Mouse (Mus musculus) hindbrain, embryonic 10.5 days (tissue): ENCODE results near the gene Pik3c2b. TPM values are rescaled to one million over a fixed set of nuclear protein-coding genes. Genes with fewer than 3 reads are reported as not detected.
"Not testable (repeated sequence)": the region's sequence is repeated elsewhere in the genome, so short reads cannot be mapped to it uniquely, and the experiment has no call there.

ENCODE experiments used
- DNase-seq: peaks from one replicate; pipeline ENCODE4 v3.0.0-alpha.2; 2017; ENCODE audit warnings: low spot score
- H3K27ac ChIP-seq: fragments of 300-500 bp; sonication (generic); 2 replicates; pipeline ENCODE4 v1.5.1; 2016; ENCODE audit warnings: mild to moderate bottlenecking, moderate library complexity
- H3K27me3 ChIP-seq: fragments of 300-500 bp; sonication (generic); 2 replicates; pipeline ENCODE4 v1.6.1; 2016; ENCODE audit warnings: mild to moderate bottlenecking; ENCODE audit not compliant: poor library complexity, insufficient read depth, severe bottlenecking
- H3K36me3 ChIP-seq: fragments of 300-500 bp; sonication (generic); 2 replicates; pipeline ENCODE4 v1.6.1; 2016; ENCODE audit warnings: mild to moderate bottlenecking, moderate library complexity
- H3K4me1 ChIP-seq: fragments of 300-500 bp; sonication (generic); replicated peaks from 2 replicates; pipeline ENCODE4 v1.6.1; 2016; ENCODE audit warnings: mild to moderate bottlenecking
- H3K4me3 ChIP-seq: fragments of 300-500 bp; sonication (generic); 2 replicates; pipeline ENCODE4 v1.5.1; 2016; ENCODE audit warnings: mild to moderate bottlenecking, moderate library complexity
- H3K9me3 ChIP-seq: fragments of 300-500 bp; sonication (generic); 2 replicates; pipeline ENCODE4 v1.6.1; 2016; ENCODE audit warnings: mild to moderate bottlenecking, moderate library complexity
- WGBS: fragments of 180-500 bp; shearing (Covaris S2); methylation state at CpG from one replicate; pipeline ENCODE4 v1.1.7; 2016; 5-methylcytosine and 5-hydroxymethylcytosine counted together
- polyA plus RNA-seq: library from polyadenylated mRNA; unstranded; fragments of >200 nt; fragmentation: Nextera tagmentation; extraction: Ambion mirVana; gene quantifications from 2 replicates; pipeline ENCODE4 v1.2.1, GENCODE M21; 2016

The Pik3c2b gene
- polyA plus RNA-seq, 1 experiment from 2014 or later: 20.8 TPM

DNA sequence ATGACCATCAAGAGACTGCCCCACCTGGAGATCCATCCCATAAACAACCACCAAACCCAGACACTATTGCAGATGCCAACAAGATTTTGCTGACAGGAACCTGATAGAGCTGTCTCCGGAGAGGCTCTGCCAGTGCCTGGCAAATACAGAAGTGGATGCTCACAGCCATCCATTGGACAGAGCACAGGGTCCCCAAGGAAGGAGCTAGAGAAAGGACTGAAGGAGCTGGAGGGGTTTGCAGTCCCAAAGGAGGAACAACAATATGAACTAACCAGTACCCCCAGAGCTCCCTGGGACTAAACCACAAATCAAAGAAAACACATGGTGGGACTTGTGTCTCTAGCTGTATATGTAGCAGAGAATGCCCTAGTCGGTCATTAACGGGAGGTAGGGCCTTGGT, 21.7 kb upstream of the Pik3c2b start:
- not testable (repeated sequence) for H3K27me3 ChIP-seq, H3K27ac ChIP-seq, DNase-seq, H3K9me3 ChIP-seq
- WGBS: 95% methylated on average over 3 of the region's 3 CpGs
- peaks cover 14% of the 10 kb centered on the region for H3K4me1 ChIP-seq
- peak overlapping the region; percentile 98 for H3K4me3 ChIP-seq
- H3K36me3 ChIP-seq: peaks cover 28% of the 10 kb centered on the region

DNA sequence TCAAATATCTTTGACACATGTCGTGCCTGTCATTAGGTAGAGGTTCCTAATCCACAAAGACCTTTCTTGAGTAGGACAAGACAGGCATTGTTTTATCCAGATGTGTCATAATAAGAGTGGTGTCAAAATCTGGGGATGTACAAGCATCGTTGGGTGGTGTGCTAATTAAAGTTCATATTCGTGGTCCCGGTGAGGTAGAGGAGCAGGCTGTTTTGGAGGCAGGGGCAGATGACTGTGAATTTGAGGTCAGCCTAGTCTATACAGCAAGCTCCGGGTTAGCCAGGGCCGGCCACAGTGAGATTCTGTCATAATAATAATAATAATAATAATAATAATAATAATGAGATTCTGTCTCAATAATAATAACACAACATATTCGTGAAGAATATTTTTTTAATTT, 21.0 kb upstream of the Pik3c2b start:
- H3K4me3 ChIP-seq: peak overlapping the region; percentile 98
- H3K27me3 ChIP-seq: no peaks in the 10 kb centered on the region
- DNase-seq: no peak
- peak overlapping the region; percentile 99 for H3K27ac ChIP-seq
- peaks cover 21% of the 10 kb centered on the region for H3K36me3 ChIP-seq
- 41% methylated on average over 7 of the region's 7 CpGs for WGBS
- peaks cover 14% of the 10 kb centered on the region for H3K4me1 ChIP-seq
- H3K9me3 ChIP-seq: no peaks in the 10 kb centered on the region

GRCm38 (mm10) chr1:133025051-133025795, 20.2 kb upstream of the Pik3c2b start:
- 1% methylated on average over 40 of the region's 40 CpGs for whole genome bisulfite sequencing
- DNase-seq: peak; percentile 95
- Histone ChIP-seq H3K9me3 (no peaks in the 10 kb centered on the region), H3K27ac (peak overlapping the region; percentile 99), H3K27me3 (no peaks in the 10 kb centered on the region), H3K4me3 (peak overlapping the region; percentile 98), H3K36me3 (peaks cover 18% of the 10 kb centered on the region), H3K4me1 (peaks cover 13% of the 10 kb centered on the region)

DNA sequence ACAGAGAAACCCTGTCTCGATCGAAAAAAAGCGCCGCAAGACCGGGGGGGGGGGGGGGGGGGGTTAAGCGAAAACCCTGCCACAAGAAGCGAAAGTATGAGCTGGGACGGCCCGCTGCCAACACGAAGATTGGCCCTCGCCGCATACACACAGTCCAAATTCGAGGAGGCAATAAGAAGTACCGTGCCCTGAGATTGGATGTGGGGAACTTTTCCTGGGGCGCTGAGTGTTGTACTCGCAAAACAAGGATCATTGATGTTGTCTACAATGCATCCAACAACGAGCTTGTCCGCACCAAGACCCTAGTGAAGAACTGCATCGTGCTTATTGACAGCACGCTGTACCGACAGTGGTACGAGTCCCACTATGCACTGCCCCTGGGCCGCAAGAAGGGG, 19.7 kb upstream of the Pik3c2b start:
- not testable (repeated sequence) for H3K27me3 ChIP-seq, H3K4me1 ChIP-seq, DNase-seq, H3K9me3 ChIP-seq
- 34% methylated on average over 23 of the region's 23 CpGs for WGBS
- peak overlapping the region; percentile 99 for H3K27ac ChIP-seq
- H3K4me3 ChIP-seq: peak overlapping the region; percentile 98
- peaks cover 18% of the 10 kb centered on the region for H3K36me3 ChIP-seq

GRCm38 (mm10) chr1:133027126-133027525, 18.3 kb upstream of the Pik3c2b start:
- Histone ChIP-seq H3K4me3 (no peak overlapping the region), H3K27ac (no peak overlapping the region), H3K9me3 (no peaks in the 10 kb centered on the region), H3K27me3 (no peaks in the 10 kb centered on the region), H3K36me3 (peaks cover 9% of the 10 kb centered on the region), H3K4me1 (peaks cover 9% of the 10 kb centered on the region)
- DNase-seq: no peak
- WGBS: 92% methylated on average over 2 of the region's 2 CpGs

DNA sequence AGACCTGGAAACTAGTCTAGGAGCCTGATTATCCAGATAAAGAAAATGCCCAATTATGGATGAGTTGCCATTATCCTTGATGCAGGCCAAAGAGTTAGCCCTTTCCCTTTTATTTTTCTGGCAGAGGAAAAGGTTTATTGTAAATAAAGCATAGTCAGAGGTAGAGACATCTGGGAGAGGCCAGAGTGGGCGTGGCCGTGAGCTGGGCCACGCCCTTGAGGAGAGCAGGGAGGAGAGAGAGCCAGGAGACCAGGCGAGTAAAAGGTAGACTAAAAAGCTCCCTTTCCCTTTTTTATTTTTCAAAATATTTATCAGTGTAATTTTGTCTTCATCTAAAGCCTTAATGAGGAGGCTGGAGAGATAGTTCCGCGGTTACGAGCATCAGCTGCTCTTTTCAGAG, 17.5 kb upstream of the Pik3c2b start:
- DNase-seq: no peak
- 40% methylated on average over 7 of the region's 7 CpGs for WGBS

DNA sequence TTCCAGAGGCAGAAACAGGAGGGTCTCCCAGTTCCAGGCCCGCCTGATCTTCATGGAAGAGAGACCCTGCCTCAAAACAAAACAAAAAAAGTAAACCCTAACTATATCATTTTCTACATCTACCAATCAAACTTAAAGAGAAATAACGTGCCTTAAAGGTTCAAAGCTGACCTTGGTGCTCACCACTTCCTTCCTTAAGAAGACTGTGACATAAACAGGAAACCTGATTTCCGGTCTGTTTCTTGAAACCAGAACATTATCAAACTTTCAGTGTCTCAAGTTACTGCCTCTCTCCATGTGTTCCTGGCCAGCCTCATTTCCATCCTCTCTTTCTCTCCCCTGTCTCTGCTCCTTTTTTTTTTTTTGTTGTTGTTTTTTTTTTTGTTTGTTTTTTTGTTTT, 15.7 kb upstream of the Pik3c2b start:
- H3K4me3 ChIP-seq: no peak overlapping the region
- H3K27ac ChIP-seq: no peak overlapping the region
- DNase-seq: no peak
- H3K27me3 ChIP-seq: no peaks in the 10 kb centered on the region
- 80% methylated on average over 3 of the region's 3 CpGs for WGBS
- H3K9me3 ChIP-seq: no peaks in the 10 kb centered on the region
- no peaks in the 10 kb centered on the region for H3K36me3 ChIP-seq
- peaks cover 11% of the 10 kb centered on the region for H3K4me1 ChIP-seq

More for the DNA sequence above, 17.5 kb upstream of the Pik3c2b start:
- Histone ChIP-seq H3K9me3 (no peaks in the 10 kb centered on the region), H3K4me1 (peaks cover 15% of the 10 kb centered on the region), H3K36me3 (peaks cover 3% of the 10 kb centered on the region; the same call in 1 of the 2 replicates), H3K27ac (no peak overlapping the region), H3K4me3 (no peak overlapping the region), H3K27me3 (no peaks in the 10 kb centered on the region)

DNA sequence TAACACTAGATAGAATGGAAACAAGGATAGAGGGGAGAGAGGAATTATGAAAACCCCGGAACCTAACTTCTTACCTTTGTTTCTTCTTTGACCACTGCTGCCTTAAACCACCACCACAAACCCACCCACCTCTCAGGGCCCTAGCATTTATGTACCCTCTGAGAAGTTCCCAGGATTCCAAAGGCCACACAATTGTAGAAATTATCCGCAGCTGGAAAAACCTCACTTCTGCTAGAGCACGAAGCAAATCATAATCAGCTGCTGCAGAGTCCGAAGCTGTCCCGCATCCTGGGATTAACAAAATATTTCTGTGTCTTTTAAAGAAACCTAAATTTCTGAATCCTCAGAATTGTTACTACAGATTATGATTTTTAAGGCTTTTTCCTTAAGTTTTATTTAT, 15.0 kb upstream of the Pik3c2b start, which contains the start of gene Mdm4:
TSS of gene Mdm4 (minus strand) at position 101 of the 400 bp plus-strand sequence.
- H3K4me3 ChIP-seq: no peak within 1 kb of the TSS
- peaks cover 11% of the 10 kb centered on the region for H3K4me1 ChIP-seq
- H3K27ac ChIP-seq: no peak within 1 kb of the TSS
- no peaks in the 10 kb centered on the region for H3K36me3 ChIP-seq
- no peaks in the 10 kb centered on the region for H3K27me3 ChIP-seq
- no peaks in the 10 kb centered on the region for H3K9me3 ChIP-seq
- WGBS: 96% methylated on average over 5 of the region's 5 CpGs
- no peak for DNase-seq

DNA sequence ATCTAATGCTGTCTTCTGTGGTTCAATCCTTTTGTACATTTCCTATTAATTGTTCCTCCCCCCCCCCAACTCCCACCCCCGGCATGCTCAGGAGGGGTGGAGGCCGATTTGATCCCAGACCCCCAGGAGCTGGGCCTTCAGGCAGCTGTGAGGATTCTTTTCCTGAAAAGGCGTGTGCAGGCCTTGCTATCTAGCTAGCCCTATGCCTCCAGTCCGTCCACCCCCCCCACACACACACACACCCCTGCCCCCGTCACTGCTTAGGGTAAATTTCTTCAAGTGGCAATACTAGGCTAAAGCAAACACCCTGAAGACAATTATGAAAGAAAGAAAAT, 12.5 kb upstream of the Pik3c2b start:
- WGBS: 10% methylated on average over 5 of the region's 5 CpGs

DNA sequence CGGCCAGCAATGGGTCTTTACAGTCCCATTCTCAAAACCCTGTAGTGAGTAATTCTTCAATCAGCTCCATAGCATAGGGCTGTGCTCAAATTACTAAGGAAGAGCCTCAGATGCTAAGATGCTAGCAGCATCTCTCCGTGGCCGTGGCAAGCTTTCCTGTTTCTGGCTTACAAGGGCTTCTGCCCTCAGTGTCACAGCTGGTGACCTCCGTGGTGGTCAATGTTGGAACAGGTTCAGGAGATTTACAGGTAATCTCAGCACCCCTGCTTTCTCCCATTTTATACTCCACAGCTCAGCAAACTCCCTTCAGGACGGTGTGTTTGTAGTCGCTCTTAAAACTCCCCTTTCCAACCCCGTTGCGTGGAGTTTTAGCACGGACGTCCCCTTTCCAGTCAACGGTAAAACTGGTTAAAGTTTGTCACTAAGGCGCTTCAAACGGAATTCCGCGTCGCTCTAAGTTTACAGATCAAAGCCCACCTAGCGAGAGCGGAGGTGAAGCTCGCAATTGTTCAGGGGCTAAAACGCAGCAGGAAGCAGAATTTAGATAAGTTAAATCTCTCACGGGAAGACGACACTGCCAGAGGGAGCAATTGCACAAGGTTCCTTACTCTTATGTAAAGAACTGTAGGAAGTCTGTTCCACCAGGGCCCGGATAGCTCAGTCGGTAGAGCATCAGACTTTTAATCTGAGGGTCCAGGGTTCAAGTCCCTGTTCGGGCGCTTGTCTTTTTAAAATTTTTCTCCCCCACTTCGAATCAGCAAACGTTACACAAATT, 12.0 kb upstream of the Pik3c2b start:
- Histone ChIP-seq H3K27me3 (no peaks in the 10 kb centered on the region), H3K9me3 (no peaks in the 10 kb centered on the region), H3K36me3 (no peaks in the 10 kb centered on the region), H3K4me1 (peaks cover 11% of the 10 kb centered on the region), H3K27ac (peak overlapping the region; percentile 77), H3K4me3 (peak overlapping the region; percentile 62)
- under 1% methylated on average over 28 of the region's 28 CpGs for WGBS
- DNase-seq: peak; percentile 85

More for the DNA sequence above, 12.5 kb upstream of the Pik3c2b start:
- peak overlapping the region; percentile 62 for H3K4me3 ChIP-seq
- H3K27ac ChIP-seq: peak overlapping the region; percentile 77
- H3K36me3 ChIP-seq: no peaks in the 10 kb centered on the region
- H3K27me3 ChIP-seq: no peaks in the 10 kb centered on the region
- peak; percentile 38 for DNase-seq
- H3K4me1 ChIP-seq: peaks cover 11% of the 10 kb centered on the region
- no peaks in the 10 kb centered on the region for H3K9me3 ChIP-seq

- Histone ChIP-seq H3K4me1 (peaks cover 11% of the 10 kb centered on the region), H3K27ac (no peak overlapping the region), H3K27me3 (no peaks in the 10 kb centered on the region), H3K36me3 (no peaks in the 10 kb centered on the region), H3K9me3 (no peaks in the 10 kb centered on the region), H3K4me3 (peak overlapping the region; percentile 62)
- DNase-seq: peak; percentile 65
- 6% methylated on average over 11 of the region's 11 CpGs for WGBS
These were observed 11.4 kb upstream of the Pik3c2b start for GRCm38 (mm10) chr1:133034091-133034460.

DNA sequence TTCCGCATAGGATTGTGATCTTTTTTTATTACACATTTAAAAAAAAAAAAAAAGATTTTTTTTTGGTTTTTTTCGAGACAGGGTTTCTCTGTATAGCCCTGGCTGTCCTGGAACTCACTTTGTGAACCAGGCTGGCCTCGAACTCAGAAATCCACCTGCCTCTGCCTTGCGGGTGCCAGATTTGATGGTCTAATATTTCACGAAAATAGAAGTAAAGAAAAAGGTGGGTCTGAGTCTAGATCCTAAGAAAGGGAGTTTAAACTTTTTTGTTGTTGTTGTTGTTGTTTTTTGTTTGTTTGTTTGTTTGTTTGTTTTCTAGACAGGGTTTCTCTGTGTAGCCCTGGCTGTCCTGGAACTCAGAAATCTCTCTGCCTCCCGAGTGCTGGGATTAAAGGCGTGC, 10.8 kb upstream of the Pik3c2b start:
- not testable (repeated sequence) for DNase-seq, H3K27ac ChIP-seq, H3K9me3 ChIP-seq, H3K36me3 ChIP-seq, H3K4me3 ChIP-seq, H3K27me3 ChIP-seq
- H3K4me1 ChIP-seq: peaks cover 11% of the 10 kb centered on the region
- 64% methylated on average over 7 of the region's 7 CpGs for WGBS

DNA sequence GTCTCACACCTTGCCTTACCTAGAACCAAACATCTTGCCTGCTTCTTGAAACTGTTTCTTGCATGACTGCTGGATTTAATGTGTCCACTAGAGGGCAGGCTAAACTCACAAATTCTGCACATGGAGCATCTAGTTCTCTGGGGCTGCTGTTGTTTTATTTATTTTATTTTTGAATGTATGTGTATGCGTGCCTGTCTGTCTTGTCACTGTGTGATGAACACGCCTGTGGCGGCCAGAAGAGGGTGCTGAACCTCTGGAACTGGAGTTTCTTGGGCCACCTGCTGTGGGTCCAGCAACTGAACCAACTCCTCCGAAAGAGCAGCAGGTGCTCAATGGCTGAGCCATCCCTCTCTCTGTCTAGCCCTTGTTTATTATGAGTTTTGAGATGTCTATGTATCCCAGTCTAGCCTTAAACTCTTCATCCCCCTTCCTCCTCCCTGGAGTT, 5.9 kb upstream of the Pik3c2b start:
- H3K27ac ChIP-seq: no peak overlapping the region
- H3K9me3 ChIP-seq: no peaks in the 10 kb centered on the region
- WGBS: 13% methylated on average over 4 of the region's 4 CpGs

More for the DNA sequence above, 5.9 kb upstream of the Pik3c2b start:
- Histone ChIP-seq H3K4me1 (no peaks in the 10 kb centered on the region; the same call in 1 of the 2 replicates), H3K36me3 (no peaks in the 10 kb centered on the region), H3K27me3 (no peaks in the 10 kb centered on the region), H3K4me3 (no peak overlapping the region)
- peak; percentile 66 for DNase-seq
